Mouse (Mus musculus): ENCODE results near the gene Cdc42bpb. TPM values are rescaled to one million over a fixed set of nuclear protein-coding genes. Genes with fewer than 3 reads are reported as not detected.

Gene Cdc42bpb
- total and polyA plus RNA-seq, 3 experiments: 16.7 to 29.7 (median 25.4) TPM

- Histone ChIP-seq H3K9me3 (replicated peaks; ENCODE audit: low read length) (no peaks in the 10 kb centered on the region), H3K4me3 (replicated peaks in 1 of 3; ENCODE audit: low read depth in 2 of 3, low read length in 2 of 3, poor library complexity in 1 of 3) (no peak overlapping the region), H3K9ac (ENCODE audit: insufficient read depth, low read depth) (no peak overlapping the region), H3K27ac (ENCODE audit: insufficient read depth, low read depth) (no peak overlapping the region), H3K36me3 (replicated peaks in 1 of 2; ENCODE audit: control insufficient read depth in 1 of 2, insufficient read depth in 1 of 2, low read length in 1 of 2) (peaks cover 49 to 90% of the 10 kb centered on the region in 2 experiments), H3K4me2 (ENCODE audit: insufficient read depth, low read depth, poor library complexity, severe bottlenecking) (no peak overlapping the region), H3K27me3 (replicated peaks) (no peaks in the 10 kb centered on the region), H3K79me2 (replicated peaks; ENCODE audit: control insufficient read depth, extremely low read depth, insufficient read depth, poor library complexity, severe bottlenecking) (no peaks in the 10 kb centered on the region), H3K4me1 (ENCODE audit: control insufficient read depth in 1 of 2, insufficient read depth in 2 of 2) (peaks cover 4 to 10% of the 10 kb centered on the region in 2 experiments; a peak in 2 of 4 replicates)
- dilution Hi-C loops (cut with MboI; ENCODE audit: extremely low pct_ligation_motif_present, extremely low pct_unique_long_range_greater_than_20kb, low sequenced_read_pairs): no loop called here
- in situ Hi-C loops (cut with MboI; ENCODE audit: low pct_ligation_motif_present, low pct_unique_long_range_greater_than_20kb, low sequenced_read_pairs): no loop called here
- TF ChIP-seq MXI1 (IDR thresholded peaks at IDR 0.05; ENCODE audit: low read depth, low read length) (no peak), ETS1 (conservative IDR thresholded peaks at IDR 0.05; ENCODE audit: low read depth, low read length) (no peak), USF1 (IDR thresholded peaks at IDR 0.05; ENCODE audit: low read depth, low read length) (no peak), TCF12 (IDR thresholded peaks at IDR 0.05; ENCODE audit: low read depth, low read length) (no peak), PAX5 (IDR thresholded peaks at IDR 0.05; ENCODE audit: low read length) (no peak), HCFC1 (IDR thresholded peaks at IDR 0.05; ENCODE audit: low read depth, low read length) (no peak), MEF2A (IDR thresholded peaks at IDR 0.05; ENCODE audit: borderline replicate concordance, low read depth, low read length) (no peak), ZKSCAN1 (IDR thresholded peaks at IDR 0.05; ENCODE audit: borderline replicate concordance, low read depth, low read length) (no peak), ZMIZ1 (IDR thresholded peaks at IDR 0.05; ENCODE audit: low read depth, low read length) (no peak), BHLHE40 (IDR thresholded peaks at IDR 0.05; ENCODE audit: low read depth, low read length) (no peak), USF2 (conservative IDR thresholded peaks at IDR 0.05; ENCODE audit: low read depth, low read length) (no peak), POLR2AphosphoS2 (IDR thresholded peaks at IDR 0.05; ENCODE audit: low read depth, low read length) (no peak), MAZ (IDR thresholded peaks at IDR 0.05; ENCODE audit: low read depth, low read length) (no peak), ELF1 (IDR thresholded peaks at IDR 0.05; ENCODE audit: low read depth, low read length) (no peak), NELFE (IDR thresholded peaks at IDR 0.05; ENCODE audit: low read depth, low read length) (no peak), MYC (IDR thresholded peaks at IDR 0.05; ENCODE audit: low read depth, low read length) (no peak)
- no peak for DNase-seq (ENCODE audit: extremely low read depth)
Measured at GRCm38 (mm10) chr12:111266592-111266991, 110.9 kb downstream of the Cdc42bpb start.

GRCm38 (mm10) chr12:111265212-111265611 lies 112.3 kb downstream of the Cdc42bpb start:
- Histone ChIP-seq H3K4me3 (replicated peaks in 1 of 3; ENCODE audit: low read depth in 2 of 3, low read length in 2 of 3, poor library complexity in 1 of 3) (no peak overlapping the region), H3K9ac (ENCODE audit: insufficient read depth, low read depth) (no peak overlapping the region), H3K4me1 (ENCODE audit: control insufficient read depth in 1 of 2, insufficient read depth in 2 of 2) (peaks cover 4 to 10% of the 10 kb centered on the region in 2 experiments; a peak in 2 of 4 replicates), H3K27me3 (replicated peaks) (no peaks in the 10 kb centered on the region), H3K79me2 (replicated peaks; ENCODE audit: control insufficient read depth, extremely low read depth, insufficient read depth, poor library complexity, severe bottlenecking) (no peaks in the 10 kb centered on the region), H3K27ac (ENCODE audit: insufficient read depth, low read depth) (no peak overlapping the region), H3K9me3 (replicated peaks; ENCODE audit: low read length) (no peaks in the 10 kb centered on the region), H3K4me2 (ENCODE audit: insufficient read depth, low read depth, poor library complexity, severe bottlenecking) (no peak overlapping the region), H3K36me3 (replicated peaks in 1 of 2; ENCODE audit: control insufficient read depth in 1 of 2, insufficient read depth in 1 of 2, low read length in 1 of 2) (peaks cover 62 to 96% of the 10 kb centered on the region in 2 experiments)
- DNase-seq (ENCODE audit: extremely low read depth): no peak
- in situ Hi-C loops (cut with MboI; ENCODE audit: low pct_ligation_motif_present, low pct_unique_long_range_greater_than_20kb, low sequenced_read_pairs): no loop called here
- dilution Hi-C loops (cut with MboI; ENCODE audit: extremely low pct_ligation_motif_present, extremely low pct_unique_long_range_greater_than_20kb, low sequenced_read_pairs): no loop called here
- TF ChIP-seq JUND (conservative IDR thresholded peaks at IDR 0.05; ENCODE audit: low read depth, low read length) (no peak), NRF1 (IDR thresholded peaks at IDR 0.05; ENCODE audit: low read depth, low read length) (no peak), TBP (conservative IDR thresholded peaks at IDR 0.05; ENCODE audit: low read depth, low read length) (no peak), ZNF384 (IDR thresholded peaks at IDR 0.05; ENCODE audit: low read depth, low read length) (no peak), SMC3 (IDR thresholded peaks at IDR 0.05; ENCODE audit: low read depth, low read length) (no peak), MYC (IDR thresholded peaks at IDR 0.05; ENCODE audit: low read depth, low read length) (no peak), KAT2A (IDR thresholded peaks at IDR 0.05; ENCODE audit: insufficient replicate concordance, low read length) (no peak), UBTF (IDR thresholded peaks at IDR 0.05; ENCODE audit: low read depth, low read length) (no peak), ZKSCAN1 (IDR thresholded peaks at IDR 0.05; ENCODE audit: borderline replicate concordance, low read depth, low read length) (no peak), CHD1 (IDR thresholded peaks at IDR 0.05; ENCODE audit: low read depth, low read length) (no peak)
